Mouse (Mus musculus): Measurements from ENCODE around the gene Col27a1.

- TF ChIP-seq CTCF (IDR thresholded peaks at IDR 0.05) (no peak), EP300 (IDR thresholded peaks at IDR 0.05) (no peak)
Measured at GRCm38 (mm10) chr4:63302641-63303040, 88.8 kb downstream of the Col27a1 start.
